Mouse (Mus musculus) MEL (cell line): ENCODE measurements around the gene Nmnat3. TPM values are rescaled to one million over a fixed set of nuclear protein-coding genes. Genes with fewer than 3 reads are reported as not detected.

Source experiments
- DNase-seq: peaks from one replicate; pipeline ENCODE4 v3.0.0; 2011; ENCODE audit warnings: low read depth, low spot score
- H3K27ac ChIP-seq: 2 replicates; pipeline ENCODE4 v1.5.1; 2012; ENCODE audit warnings: low read depth, mild to moderate bottlenecking, control low read depth, low read length, moderate library complexity; ENCODE audit not compliant: control insufficient read depth
- H3K27me3 ChIP-seq, 2 experiments: fragments of 150-350 bp in 1 of 2; sonication (generic) in 1 of 2; 2 replicates each; pipeline ENCODE4 v1.6.1; 2012; ENCODE audit warnings: low read length in 2 of 2, mild to moderate bottlenecking in 2 of 2, improper control_type of control experiment in 1 of 2, moderate library complexity in 1 of 2; ENCODE audit not compliant: insufficient read depth in 2 of 2, control insufficient read depth in 1 of 2
- H3K36me3 ChIP-seq, 2 experiments: 2 replicates each; pipeline ENCODE4 v1.6.1; 2012 to 2014; ENCODE audit warnings: low read length in 2 of 2, improper control_type of control experiment in 1 of 2, inconsistent platforms in 1 of 2, mild to moderate bottlenecking in 1 of 2; ENCODE audit not compliant: insufficient read depth in 2 of 2, control insufficient read depth in 1 of 2
- H3K4me1 ChIP-seq, 2 experiments: fragments of 150-350 bp in 1 of 2; sonication (generic) in 1 of 2; 2 replicates each; pipeline ENCODE4 v1.6.1; 2012; ENCODE audit warnings: low read length in 2 of 2, improper control_type of control experiment in 1 of 2, mild to moderate bottlenecking in 1 of 2; ENCODE audit not compliant: insufficient read depth in 2 of 2, control insufficient read depth in 1 of 2
- H3K4me3 ChIP-seq, 2 experiments: fragments of 150-350 bp in 1 of 2; sonication (generic) in 1 of 2; 2 replicates each; pipeline ENCODE4 v1.5.1; 2012; ENCODE audit warnings: low read depth in 2 of 2, low read length in 2 of 2, mild to moderate bottlenecking in 2 of 2, moderate library complexity in 2 of 2, control low read depth in 1 of 2, improper control_type of control experiment in 1 of 2; ENCODE audit not compliant: control insufficient read depth in 1 of 2, insufficient read depth in 1 of 2
- H3K79me2 ChIP-seq: 2 replicates; pipeline ENCODE4 v1.6.1; 2012; ENCODE audit warnings: mild to moderate bottlenecking, low read length, moderate library complexity; ENCODE audit not compliant: control insufficient read depth, poor library complexity, insufficient read depth
- H3K9ac ChIP-seq: 2 replicates; pipeline ENCODE4 v1.6.1; 2012; ENCODE audit warnings: low read depth, mild to moderate bottlenecking, control low read depth, low read length, moderate library complexity; ENCODE audit not compliant: control insufficient read depth, poor library complexity, severe bottlenecking
- H3K9me3 ChIP-seq: fragments of 150-350 bp; sonication (generic); replicated peaks from 2 replicates; pipeline ENCODE4 v1.6.1; 2012; ENCODE audit warnings: mild to moderate bottlenecking, low read length, improper control_type of control experiment, moderate library complexity; ENCODE audit not compliant: insufficient read depth
- KAT2A ChIP-seq: conservative IDR thresholded peaks from 2 replicates; pipeline ENCODE4 v1.6.1; 2012; ENCODE audit warnings: low read depth, low read length, improper control_type of control experiment, inconsistent platforms
- MAZ ChIP-seq: IDR thresholded peaks from 2 replicates; pipeline ENCODE4 v1.6.1; 2012; ENCODE audit warnings: low read depth, mild to moderate bottlenecking, inconsistent platforms, low read length, improper control_type of control experiment
- MXI1 ChIP-seq: IDR thresholded peaks from 2 replicates; pipeline ENCODE4 v1.6.1; 2011; ENCODE audit warnings: mild to moderate bottlenecking, low read depth, low read length, improper control_type of control experiment
- NRF1 ChIP-seq: IDR thresholded peaks from 2 replicates; pipeline ENCODE4 v1.6.1; 2014; ENCODE audit warnings: low read depth, mild to moderate bottlenecking, inconsistent platforms, low read length, improper control_type of control experiment, moderate library complexity; ENCODE audit not compliant: poor library complexity, insufficient read depth, severe bottlenecking
- POLR2AphosphoS2 ChIP-seq: IDR thresholded peaks from 2 replicates; pipeline ENCODE4 v1.6.1; 2011; ENCODE audit warnings: low read length, improper control_type of control experiment
- ZKSCAN1 ChIP-seq: IDR thresholded peaks from 2 replicates; pipeline ENCODE4 v1.6.1; 2012; ENCODE audit warnings: low read depth, mild to moderate bottlenecking, inconsistent platforms, low read length, improper control_type of control experiment, moderate library complexity
- ZNF384 ChIP-seq: IDR thresholded peaks from 2 replicates; pipeline ENCODE4 v1.6.1; 2012; ENCODE audit warnings: low read depth, mild to moderate bottlenecking, inconsistent platforms, low read length, improper control_type of control experiment
- polyA plus RNA-seq, 2 experiments: library from polyadenylated mRNA; stranded (reverse) in 1 of 2; unstranded in 1 of 2; fragments of >175 nt in 1 of 2; fragments of >200 nt in 1 of 2; gene quantifications; 2 replicates each; pipeline versions ENCODE4 v1.2.1 to v1.2.4; 2012; ENCODE audit warnings: low replicate concordance in 2 of 2, low read depth in 1 of 2; ENCODE audit not compliant: insufficient read length in 2 of 2, insufficient read depth in 1 of 2, missing spikeins in 1 of 2
- total RNA-seq: library from RNA; depleted of rRNA; stranded (reverse); fragments of 300-350 nt; gene quantifications from 2 replicates; pipeline ENCODE4 v1.2.3, GENCODE M21; 2012; rRNA removed

Gene Nmnat3
- total and polyA plus RNA-seq, 3 experiments = 14.4 to 15.2 TPM; not detected in 1

DNA sequence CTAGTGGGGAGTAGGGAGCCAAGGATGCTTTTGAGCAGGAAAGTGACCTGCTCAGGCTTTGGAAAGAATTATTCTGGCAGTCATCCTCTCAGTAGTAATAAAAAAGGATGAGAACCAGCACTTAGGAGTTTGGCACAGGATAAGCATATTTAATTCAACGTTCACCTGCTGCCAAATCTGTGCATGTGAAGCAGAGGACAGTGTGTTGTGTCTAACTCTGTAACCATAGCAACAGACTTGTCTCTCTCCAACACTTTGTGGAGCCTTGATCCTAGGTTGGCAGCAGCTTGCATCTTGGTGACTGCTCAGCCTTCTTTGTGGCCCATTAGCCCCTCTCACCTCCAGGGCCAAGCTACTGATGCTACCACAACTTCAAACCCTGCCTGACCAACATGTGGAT, 163.7 kb downstream of the Nmnat3 start:
- DNase-seq = no peak
- H3K27ac ChIP-seq = no peak overlapping the region
- H3K27me3 ChIP-seq = no peaks in the 10 kb centered on the region
- TF ChIP-seq POLR2AphosphoS2 (no peak), ZKSCAN1 (no peak)
- TF ChIP-seq, all 39 proteins: peak for 0
- H3K79me2 ChIP-seq = no peaks in the 10 kb centered on the region
- H3K4me3 ChIP-seq = no peak overlapping the region
- no peaks in the 10 kb centered on the region for H3K9me3 ChIP-seq
- no peaks in the 10 kb centered on the region for H3K4me1 ChIP-seq
- no peak overlapping the region for H3K9ac ChIP-seq
- no peaks in the 10 kb centered on the region for H3K36me3 ChIP-seq

DNA sequence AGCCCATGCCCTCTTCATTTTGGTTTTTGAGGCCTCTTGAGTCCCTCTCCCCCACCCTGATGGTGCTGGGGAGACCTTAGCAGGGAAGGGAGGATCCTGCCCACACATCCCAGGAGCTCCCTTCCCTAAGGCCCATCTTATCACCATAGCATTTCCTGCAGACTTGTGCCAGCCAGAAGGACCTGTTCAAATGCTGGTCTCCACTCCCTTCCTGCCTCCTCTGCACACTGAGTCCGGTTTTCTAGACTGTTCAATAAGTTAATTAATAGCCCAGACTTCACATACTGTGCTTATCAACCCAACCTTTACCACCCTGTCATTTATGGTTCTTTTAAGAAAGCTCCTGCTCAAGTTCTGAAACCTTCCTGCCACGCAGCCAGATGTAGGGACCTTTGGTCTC, 179.5 kb downstream of the Nmnat3 start:
- TF ChIP-seq MXI1 (no peak), MAZ (no peak), KAT2A (no peak), NRF1 (no peak), ZNF384 (no peak)
- Histone ChIP-seq H3K9me3 (no peaks in the 10 kb centered on the region), H3K79me2 (no peaks in the 10 kb centered on the region), H3K27me3 (no peaks in the 10 kb centered on the region; a peak in 1 of 4 replicates), H3K4me1 (no peaks in the 10 kb centered on the region), H3K9ac (no peak overlapping the region), H3K4me3 (no peak overlapping the region), H3K36me3 (no peaks in the 10 kb centered on the region), H3K27ac (no peak overlapping the region)
- DNase-seq = no peak

Other genes starting within 250 kb of the Nmnat3 start
- 0.08 TPM in 1 of 2 replicates, not detected in the other for gene Rbp1, start 135.5 kb downstream of the Nmnat3 start, total RNA-seq
- under 1 TPM in 1 of 2 experiments, not detected in 1; 0.21 TPM for gene Rbp1, start 135.5 kb downstream of the Nmnat3 start, polyA plus RNA-seq
- gene Rbp2, start 198.7 kb downstream of the Nmnat3 start, total RNA-seq = not detected in 2 replicates
- under 1 TPM in 1 of 2 experiments, not detected in 1; 0.11 TPM for gene Rbp2, start 198.7 kb downstream of the Nmnat3 start, polyA plus RNA-seq